In genomic region chr12:55396536-55396935, GRCm38 (mm10) we compare ENCODE assay signal across 17 mouse cellular contexts.
"Had no signal": no experiment of that assay in that cellular context is flagged by ENCODE, and none has a peak within 500 bp of the region (broad histone marks: within the 10 kb centered on the region; RNA-seq: fewer than 3 reads in every experiment).

No protein-coding gene starts in this region.

- H3K27ac ChIP-seq: kidney, embryonic 15.5 days; limb, embryonic 15.5 days; liver, embryonic 14.5 days; midbrain, embryonic 10.5 days; neural tube, embryonic 15.5 days; stomach, embryonic 15.5 days had no signal

- H3K27me3 ChIP-seq: kidney, embryonic 15.5 days; limb, embryonic 15.5 days; neural tube, embryonic 15.5 days; stomach, embryonic 15.5 days had no signal

- H3K4me2 ChIP-seq: kidney, embryonic 15.5 days; limb, embryonic 15.5 days; lung, embryonic 14.5 days; neural tube, embryonic 15.5 days; stomach, embryonic 15.5 days had no signal

- H3K9me3 ChIP-seq: kidney, embryonic 15.5 days; limb, embryonic 15.5 days; midbrain, embryonic 10.5 days; neural tube, embryonic 15.5 days; stomach, embryonic 15.5 days had no signal

- H3K9ac ChIP-seq: kidney, embryonic 15.5 days; limb, embryonic 15.5 days; liver, embryonic 14.5 days; lung, embryonic 14.5 days; neural tube, embryonic 15.5 days; stomach, embryonic 15.5 days had no signal

- H3K4me3 ChIP-seq: kidney, embryonic 15.5 days; limb, embryonic 15.5 days; midbrain, embryonic 10.5 days; myocyte; neural tube, embryonic 15.5 days; stomach, embryonic 15.5 days had no signal

- H3K36me3 ChIP-seq: kidney, embryonic 15.5 days; limb, embryonic 15.5 days; neural tube, embryonic 15.5 days; stomach, embryonic 15.5 days had no signal

- DNase-seq: kidney, adult 2 months; kidney, postnatal 14 days; lung, embryonic 14.5 days; lung, postnatal 10 days; lung, postnatal 4 days; midbrain, embryonic 14.5 days; right cerebral cortex, postnatal 4 days; spleen, adult 18-20 months; thymus, adult 18-20 months; thymus, postnatal 14 days had no signal
